ENCODE assay signal across 10 mouse cellular contexts in genomic region chr9:44131276-44131590, GRCm38 (mm10). TPM values are rescaled to one million over a fixed set of nuclear protein-coding genes. Genes with fewer than 3 reads are reported as not detected.
DNase-seq lines count a peak whose midpoint lies in the region; ATAC-seq lines count a peak whose summit lies in the region.
"Had no signal": no experiment of that assay in that cellular context is flagged by ENCODE, and none has a peak within 500 bp of the region (broad histone marks: within the 10 kb centered on the region; RNA-seq: fewer than 3 reads in every experiment).

No protein-coding gene starts in this region.

- H3K36me3 ChIP-seq in heart, embryonic 10.5 days: no peaks in the 10 kb centered on the region; the same call in 1 of the 2 replicates
- no peaks in the 10 kb centered on the region for H3K36me3 ChIP-seq in liver, embryonic 11.5 days (ENCODE audit: control insufficient read depth, insufficient read depth, low read length)
- no peaks in the 10 kb centered on the region for H3K36me3 ChIP-seq in forebrain, embryonic 16.5 days (ENCODE audit: control insufficient read depth, insufficient read depth)
- no peaks in the 10 kb centered on the region for H3K36me3 ChIP-seq in neural tube, embryonic 13.5 days

- DNase-seq in heart, embryonic 10.5 days (ENCODE audit: low spot score): no peak
- no peak for DNase-seq in heart, adult 8-10 months (ENCODE audit: low spot score)
- DNase-seq in liver, embryonic 11.5 days (ENCODE audit: low spot score): no peak
- no peak for DNase-seq in liver
- DNase-seq in embryo, embryonic 9.5 days (ENCODE audit: extremely low spot score): no peak
- DNase-seq in gastrocnemius, postnatal 36 days: no peak

- peak overlapping the region; percentile 91 for H3K27ac ChIP-seq in heart, embryonic 10.5 days
- H3K27ac ChIP-seq in liver, embryonic 11.5 days (ENCODE audit: low read depth, low read length): peak overlapping the region; percentile 1; the same call in 1 of the 2 replicates
- H3K27ac ChIP-seq in forebrain, embryonic 16.5 days (ENCODE audit: low read length): 0 out of 2 replicates have a peak overlapping the region, but pooled peaks have one; percentile 29
- H3K27ac ChIP-seq in neural tube, embryonic 13.5 days (replicated peaks): peak overlapping the region; percentile 62
- H3K27ac ChIP-seq: liver, embryonic 14.5 days had no signal

- H3K4me1 ChIP-seq in heart, embryonic 10.5 days: peaks cover 70% of the 10 kb centered on the region
- peaks cover 29% of the 10 kb centered on the region for H3K4me1 ChIP-seq in liver, embryonic 11.5 days (replicated peaks; ENCODE audit: control insufficient read depth, insufficient read depth, low read length)
- peaks cover 38% of the 10 kb centered on the region for H3K4me1 ChIP-seq in forebrain, embryonic 16.5 days (replicated peaks; ENCODE audit: control insufficient read depth, insufficient read depth, low read length)
- H3K4me1 ChIP-seq in neural tube, embryonic 13.5 days (replicated peaks): peaks cover 53% of the 10 kb centered on the region

- no peak overlapping the region for H3K4me2 ChIP-seq in liver, embryonic 11.5 days
- H3K4me2 ChIP-seq in forebrain, embryonic 16.5 days (ENCODE audit: low read length): no peak overlapping the region
- peak overlapping the region; percentile 4; the same call in 1 of the 2 replicates for H3K4me2 ChIP-seq in neural tube, embryonic 13.5 days

- no peaks in the 10 kb centered on the region for H3K9me3 ChIP-seq in heart, embryonic 10.5 days
- H3K9me3 ChIP-seq in liver, embryonic 11.5 days (ENCODE audit: control insufficient read depth, low read length): no peaks in the 10 kb centered on the region
- no peaks in the 10 kb centered on the region for H3K9me3 ChIP-seq in forebrain, embryonic 16.5 days (ENCODE audit: control insufficient read depth, low read length)
- no peaks in the 10 kb centered on the region for H3K9me3 ChIP-seq in neural tube, embryonic 13.5 days

- no peak for ATAC-seq in liver, embryonic 11.5 days (replicated peaks; ENCODE audit: low FRiP score)
- ATAC-seq in forebrain, embryonic 16.5 days: no peak
- ATAC-seq in neural tube, embryonic 13.5 days (ENCODE audit: low read depth): no peak

- H3K27me3 ChIP-seq in heart, embryonic 10.5 days (ENCODE audit: insufficient read depth, poor library complexity, severe bottlenecking): peaks cover 50% of the 10 kb centered on the region
- peaks cover 75% of the 10 kb centered on the region for H3K27me3 ChIP-seq in liver, embryonic 11.5 days (replicated peaks; ENCODE audit: control insufficient read depth, insufficient read depth, low read length)
- H3K27me3 ChIP-seq in forebrain, embryonic 16.5 days (replicated peaks; ENCODE audit: control insufficient read depth, insufficient read depth, low read length): peaks cover 7% of the 10 kb centered on the region
- peaks cover 68% of the 10 kb centered on the region for H3K27me3 ChIP-seq in neural tube, embryonic 13.5 days

- intact Hi-C loops in gastrocnemius, postnatal 36 days (cut with DNase I): loop anchor here (5.0 to 10.0 kb wide), 2 partner anchors 41 to 104 kb away; partner anchors contain the start of gene Cbl

- 34% methylated on average over 7 of the region's 7 CpGs for WGBS in heart, embryonic 10.5 days
- 34% methylated on average over 7 of the region's 7 CpGs for WGBS in liver, embryonic 11.5 days
- WGBS in forebrain, embryonic 16.5 days: 44% methylated on average over 7 of the region's 7 CpGs
- 39% methylated on average over 7 of the region's 7 CpGs for WGBS in neural tube, embryonic 13.5 days

- 0 out of 2 replicates have a peak overlapping the region, but pooled peaks have one; percentile 5 for H3K4me3 ChIP-seq in heart, embryonic 10.5 days
- peak overlapping the region; percentile 7; the same call in 1 of the 2 replicates for H3K4me3 ChIP-seq in liver, embryonic 11.5 days (ENCODE audit: low read depth, low read length)
- no peak overlapping the region for H3K4me3 ChIP-seq in forebrain, embryonic 16.5 days (replicated peaks; ENCODE audit: low read length)
- H3K4me3 ChIP-seq in neural tube, embryonic 13.5 days: no peak overlapping the region

- H3K9ac ChIP-seq in liver, embryonic 11.5 days (ENCODE audit: low read depth, low read length): no peak overlapping the region
- no peak overlapping the region for H3K9ac ChIP-seq in forebrain, embryonic 16.5 days (replicated peaks; ENCODE audit: low read depth, low read length)
- peak overlapping the region; percentile 38; the same call in 1 of the 2 replicates for H3K9ac ChIP-seq in neural tube, embryonic 13.5 days
- H3K9ac ChIP-seq: liver, embryonic 14.5 days had no signal

RNA-seq across cellular contexts. Expression of gene Mcam, which starts 3.0 kb away (rescaled TPM):
- polyA plus RNA-seq in heart, embryonic 10.5 days (2016; fragmentation: Nextera tagmentation; extraction: Ambion mirVana): 34.6 and 67.0 TPM in 2 replicates
- 10 to 100 TPM; 20.5 to 35.2 (median 28.1) TPM for total RNA-seq in heart, adult 8-10 months (2022)
- 12.0 and 13.0 TPM in 2 replicates for polyA plus RNA-seq in liver, embryonic 11.5 days (2014; fragmentation: Nextera tagmentation; extraction: Ambion mirVana)
- polyA plus RNA-seq in forebrain, embryonic 16.5 days (2015; fragmentation: Nextera tagmentation; extraction: Ambion mirVana): 12.9 and 15.0 TPM in 2 replicates
- 21.0 and 23.6 TPM in 2 replicates for polyA plus RNA-seq in neural tube, embryonic 13.5 days (2015; fragmentation: Nextera tagmentation; extraction: Ambion mirVana)
- 10 to 100 TPM; 24.2 to 31.2 TPM for total RNA-seq in gastrocnemius, postnatal 36 days (2021)

RNA-seq across cellular contexts. Expression of gene Rnf26, which starts 17.9 kb away (rescaled TPM):
- 53.6 and 55.8 TPM in 2 replicates for polyA plus RNA-seq in heart, embryonic 10.5 days (2016; fragmentation: Nextera tagmentation; extraction: Ambion mirVana)
- total RNA-seq in heart, adult 8-10 months (2022): 1 to 10 TPM; 5.2 to 7.0 (median 6.4) TPM
- 61.1 and 62.3 TPM in 2 replicates for polyA plus RNA-seq in liver, embryonic 11.5 days (2014; fragmentation: Nextera tagmentation; extraction: Ambion mirVana)
- 33.4 and 43.2 TPM in 2 replicates for polyA plus RNA-seq in forebrain, embryonic 16.5 days (2015; fragmentation: Nextera tagmentation; extraction: Ambion mirVana)
- polyA plus RNA-seq in neural tube, embryonic 13.5 days (2015; fragmentation: Nextera tagmentation; extraction: Ambion mirVana): 34.5 and 35.4 TPM in 2 replicates
- total RNA-seq in gastrocnemius, postnatal 36 days (2021): 1 to 10 TPM; 2.1 to 3.6 TPM

RNA-seq across cellular contexts. Expression of gene Gm49380, which starts 17.9 kb away (rescaled TPM):
- polyA plus RNA-seq in heart, embryonic 10.5 days (2016; fragmentation: Nextera tagmentation; extraction: Ambion mirVana): 0.07 and 0.18 TPM in 2 replicates
- under 1 TPM; 0.11 to 0.47 (median 0.30) TPM for total RNA-seq in heart, adult 8-10 months (2022)
- not detected in 2 replicates for polyA plus RNA-seq in liver, embryonic 11.5 days (2014; fragmentation: Nextera tagmentation; extraction: Ambion mirVana)
- polyA plus RNA-seq in forebrain, embryonic 16.5 days (2015; fragmentation: Nextera tagmentation; extraction: Ambion mirVana): 0.15 and 0.16 TPM in 2 replicates
- polyA plus RNA-seq in neural tube, embryonic 13.5 days (2015; fragmentation: Nextera tagmentation; extraction: Ambion mirVana): 0.18 and 0.28 TPM in 2 replicates
- 1 to 10 TPM in 1 of 2 experiments, under 1 TPM in 1; 0.57 to 1.3 TPM for total RNA-seq in gastrocnemius, postnatal 36 days (2021)
- polyA plus RNA-seq: activated CD4-positive, CD25-positive, alpha-beta regulatory T cell, adult 4 months had no signal

RNA-seq across cellular contexts. Expression of gene C1qtnf5, which starts 24.2 kb away (rescaled TPM):
- polyA plus RNA-seq in heart, embryonic 10.5 days (2016; fragmentation: Nextera tagmentation; extraction: Ambion mirVana): 0.50 TPM in 1 of 2 replicates, not detected in the other
- 10 to 100 TPM in 1 of 4 experiments, 1 to 10 TPM in 3; 7.6 to 12.9 (median 8.9) TPM for total RNA-seq in heart, adult 8-10 months (2022)
- 0.13 and 0.26 TPM in 2 replicates for polyA plus RNA-seq in liver, embryonic 11.5 days (2014; fragmentation: Nextera tagmentation; extraction: Ambion mirVana)
- polyA plus RNA-seq in forebrain, embryonic 16.5 days (2015; fragmentation: Nextera tagmentation; extraction: Ambion mirVana): 2.3 and 2.7 TPM in 2 replicates
- 3.1 and 3.6 TPM in 2 replicates for polyA plus RNA-seq in neural tube, embryonic 13.5 days (2015; fragmentation: Nextera tagmentation; extraction: Ambion mirVana)
- total RNA-seq in gastrocnemius, postnatal 36 days (2021): 1 to 10 TPM; 6.7 to 9.6 TPM
- polyA plus RNA-seq: activated CD4-positive, CD25-positive, alpha-beta regulatory T cell, adult 4 months had no signal

RNA-seq across cellular contexts. Expression of gene Mfrp, which starts 29.7 kb away (rescaled TPM):
- polyA plus RNA-seq in heart, embryonic 10.5 days (2016; fragmentation: Nextera tagmentation; extraction: Ambion mirVana): 0.21 TPM in 1 of 2 replicates, not detected in the other
- total RNA-seq in heart, adult 8-10 months (2022): not detected
- 0.14 TPM in 1 of 2 replicates, not detected in the other for polyA plus RNA-seq in liver, embryonic 11.5 days (2014; fragmentation: Nextera tagmentation; extraction: Ambion mirVana)
- 0.12 TPM in 1 of 2 replicates, not detected in the other for polyA plus RNA-seq in forebrain, embryonic 16.5 days (2015; fragmentation: Nextera tagmentation; extraction: Ambion mirVana)
- polyA plus RNA-seq in neural tube, embryonic 13.5 days (2015; fragmentation: Nextera tagmentation; extraction: Ambion mirVana): not detected in 2 replicates
- not detected for total RNA-seq in gastrocnemius, postnatal 36 days (2021)
- polyA plus RNA-seq: activated CD4-positive, CD25-positive, alpha-beta regulatory T cell, adult 4 months; liver, embryonic 14.5 days had no signal

Comparison
In these comparisons a context has a peak if more than half of its experiments do, and no peak if none do; other contexts are left out.
1. H3K27ac ChIP-seq: peak in every context shown above with its lines; median percentile 91 in heart, embryonic 10.5 days; 62 in neural tube, embryonic 13.5 days; 29 in forebrain, embryonic 16.5 days; 1 in liver, embryonic 11.5 days.
2. H3K4me3 ChIP-seq: peak in heart, embryonic 10.5 days (single experiment) and liver, embryonic 11.5 days (single experiment); none in forebrain, embryonic 16.5 days (single experiment) and neural tube, embryonic 13.5 days (single experiment).